Mouse (Mus musculus) E14TG2a.4 (cell line): ENCODE results near the gene Nipal4.

ENCODE experiments used
- CTCF ChIP-seq: conservative IDR thresholded peaks from 2 replicates; pipeline ENCODE4 v1.5.1; 2014; ENCODE audit warnings: low read length
- NANOG ChIP-seq: IDR thresholded peaks from 2 replicates; pipeline ENCODE4 v1.6.1; 2014; ENCODE audit warnings: borderline replicate concordance, low read length, mixed read lengths

DNA sequence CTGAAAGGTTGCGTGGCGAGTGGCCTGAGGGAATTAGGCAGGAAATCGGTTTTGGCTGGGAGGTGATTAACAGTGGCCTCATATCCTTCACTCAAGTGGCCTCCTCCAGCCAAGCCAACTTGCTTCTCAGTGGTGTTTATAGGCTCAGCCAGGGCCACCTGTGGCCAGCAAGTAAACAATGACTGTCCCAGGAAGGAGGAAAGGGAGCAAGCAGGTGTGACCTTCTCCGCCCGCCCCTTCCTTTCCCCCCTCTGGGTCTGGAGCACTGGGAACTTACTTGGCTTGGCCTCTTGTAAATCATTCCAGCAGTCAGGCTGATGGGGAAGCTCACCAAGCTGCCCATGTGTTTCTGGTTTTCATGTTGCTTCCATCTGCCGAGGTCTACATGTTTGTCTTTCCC, 64.2 kb downstream of the Nipal4 start:
- TF ChIP-seq CTCF, result no peak
- TF ChIP-seq NANOG, result no peak
